Mouse (Mus musculus) ES-E14 (cell line): ENCODE measurements at regions not wholly inside any gene's neighbourhood (a gene's known extent, or its start where the extent isn't known, plus 50 kb on each side); places are given as distances from the start of the nearest gene placed in this dataset.

Source experiments
- DNase-seq: peaks from one replicate; pipeline ENCODE4 v3.0.0-alpha.2; 2013; ENCODE audit warnings: low read depth, low spot score
- H3K27ac ChIP-seq: 2 replicates; pipeline ENCODE4 v1.5.1; 2012; ENCODE audit warnings: low read depth, mild to moderate bottlenecking, low read length, moderate library complexity, mixed read lengths; ENCODE audit not compliant: poor library complexity, insufficient read depth, severe bottlenecking
- H3K36me3 ChIP-seq: 2 replicates; pipeline ENCODE4 v1.6.1; 2012; ENCODE audit warnings: mild to moderate bottlenecking, low read length, moderate library complexity, mixed read lengths; ENCODE audit not compliant: control insufficient read depth, poor library complexity, insufficient read depth, severe bottlenecking
- H3K4me1 ChIP-seq, 2 experiments: fragments of 150-350 bp in 1 of 2; sonication (generic) in 1 of 2; 2 replicates each; pipeline ENCODE4 v1.6.1; 2012; ENCODE audit warnings: low read length in 2 of 2, mild to moderate bottlenecking in 1 of 2, mixed read lengths in 1 of 2; ENCODE audit not compliant: control insufficient read depth in 2 of 2, insufficient read depth in 2 of 2, poor library complexity in 1 of 2
- H3K4me3 ChIP-seq, 2 experiments: fragments of 150-350 bp in 1 of 2; sonication (generic) in 1 of 2; 2 replicates each; pipeline ENCODE4 v1.5.1; 2012; ENCODE audit warnings: low read length in 2 of 2, low read depth in 1 of 2, mild to moderate bottlenecking in 1 of 2, mixed read lengths in 1 of 2; ENCODE audit not compliant: insufficient read depth in 1 of 2, poor library complexity in 1 of 2, severe bottlenecking in 1 of 2
- H3K9ac ChIP-seq: 2 replicates; pipeline ENCODE4 v1.6.1; 2012; ENCODE audit warnings: low read depth, mild to moderate bottlenecking, low read length, mixed read lengths; ENCODE audit not compliant: poor library complexity, insufficient read depth, severe bottlenecking
- H3K9me3 ChIP-seq: fragments of 150-350 bp; sonication (generic); 2 replicates; pipeline ENCODE4 v1.6.1; 2012; ENCODE audit warnings: low read depth, mild to moderate bottlenecking, low read length; ENCODE audit not compliant: control insufficient read depth, insufficient read depth
- CHD2 ChIP-seq: IDR thresholded peaks from 2 replicates; pipeline ENCODE4 v1.6.1; 2014; ENCODE audit warnings: mild to moderate bottlenecking, low read depth, low read length, inconsistent platforms
- HCFC1 ChIP-seq: IDR thresholded peaks from 2 replicates; pipeline ENCODE4 v1.6.1; 2012; ENCODE audit warnings: low read length, inconsistent platforms, borderline replicate concordance; ENCODE audit not compliant: insufficient read depth
- MAFK ChIP-seq: IDR thresholded peaks from 2 replicates; pipeline ENCODE4 v1.6.1; 2014; ENCODE audit warnings: mild to moderate bottlenecking, low read depth, low read length, inconsistent platforms; ENCODE audit not compliant: insufficient read depth
- ZC3H11A ChIP-seq: IDR thresholded peaks from 2 replicates; pipeline ENCODE4 v1.6.1; 2012; ENCODE audit warnings: low read depth, mild to moderate bottlenecking, inconsistent platforms, low read length, borderline replicate concordance
- ZNF384 ChIP-seq: IDR thresholded peaks from 2 replicates; pipeline ENCODE4 v1.6.1; 2012; ENCODE audit warnings: low read depth, low read length, inconsistent platforms
- in situ Hi-C, 2 experiments: fragments of 600-800 bp; cut with MboI; formaldehyde crosslinking; loops; one replicate each; pipeline ENCODE4 v1.15.1; 2025; ENCODE audit warnings: low sequenced_read_pairs in 2 of 2, inconsistent platforms in 1 of 2; ENCODE audit not compliant: unreplicated experiment in 2 of 2

- Histone ChIP-seq H3K4me1 (no peaks in the 10 kb centered on the region), H3K9ac (no peak overlapping the region), H3K9me3 (no peaks in the 10 kb centered on the region), H3K36me3 (no peaks in the 10 kb centered on the region), H3K4me3 (no peak overlapping the region), H3K27ac (no peak overlapping the region)
- in situ Hi-C loops: no loop called here
- no peak for TF ChIP-seq ZNF384
- no peak for TF ChIP-seq ZC3H11A
- TF ChIP-seq MAFK: no peak
- no peak for TF ChIP-seq CHD2
- TF ChIP-seq HCFC1: no peak
- no peak for DNase-seq
Measured at GRCm38 (mm10) chr10:44638678-44639077, 110.4 kb upstream of the Prdm1 start.

GRCm38 (mm10) chr10:44636786-44637185 lies 108.5 kb upstream of the Prdm1 start:
- in situ Hi-C loops: no loop called here
- Histone ChIP-seq H3K27ac (no peak overlapping the region), H3K36me3 (no peaks in the 10 kb centered on the region), H3K4me1 (no peaks in the 10 kb centered on the region), H3K4me3 (no peak overlapping the region), H3K9me3 (no peaks in the 10 kb centered on the region), H3K9ac (no peak overlapping the region)
- DNase-seq: no peak
- TF ChIP-seq HCFC1 (no peak), ZC3H11A (no peak), CHD2 (no peak), MAFK (no peak)

GRCm38 (mm10) chr10:44636061-44636460 lies 107.8 kb upstream of the Prdm1 start:
- in situ Hi-C loops: no loop called here
- H3K9ac ChIP-seq: no peak overlapping the region
- DNase-seq: no peak
- no peaks in the 10 kb centered on the region for H3K36me3 ChIP-seq
- no peaks in the 10 kb centered on the region for H3K9me3 ChIP-seq
- no peak overlapping the region for H3K27ac ChIP-seq
- H3K4me1 ChIP-seq: no peaks in the 10 kb centered on the region
- no peak overlapping the region for H3K4me3 ChIP-seq
- TF ChIP-seq CHD2 (no peak), ZC3H11A (no peak), HCFC1 (no peak), ZNF384 (no peak)

- H3K4me3 ChIP-seq: no peak overlapping the region
- H3K36me3 ChIP-seq: no peaks in the 10 kb centered on the region
- no peak for DNase-seq
- H3K9ac ChIP-seq: no peak overlapping the region
- no peak overlapping the region for H3K27ac ChIP-seq
- TF ChIP-seq ZNF384 (no peak), ZC3H11A (no peak), MAFK (no peak), HCFC1 (no peak), CHD2 (no peak)
- in situ Hi-C loops: no loop called here
- H3K4me1 ChIP-seq: no peaks in the 10 kb centered on the region
- no peaks in the 10 kb centered on the region for H3K9me3 ChIP-seq
Measured at GRCm38 (mm10) chr10:44631584-44631983, 103.3 kb upstream of the Prdm1 start.

GRCm38 (mm10) chr10:44630485-44630884 lies 102.2 kb upstream of the Prdm1 start:
- Histone ChIP-seq H3K4me1 (no peaks in the 10 kb centered on the region), H3K36me3 (no peaks in the 10 kb centered on the region), H3K27ac (no peak overlapping the region), H3K9me3 (no peaks in the 10 kb centered on the region), H3K9ac (no peak overlapping the region), H3K4me3 (no peak overlapping the region)
- in situ Hi-C loops: no loop called here
- no peak for TF ChIP-seq MAFK
- TF ChIP-seq ZNF384: no peak
- no peak for TF ChIP-seq CHD2
- no peak for TF ChIP-seq HCFC1
- TF ChIP-seq ZC3H11A: no peak
- DNase-seq: no peak
